Mouse (Mus musculus) heart, postnatal 0 days (tissue): ENCODE data around the gene Pde4d. TPM values are rescaled to one million over a fixed set of nuclear protein-coding genes. Genes with fewer than 3 reads are reported as not detected.

Source experiments
- ATAC-seq: fragments of 200-750 bp; cut with Nextera tagmentation; 2 replicates; pipeline ENCODE4 v1.8.0; 2017; ENCODE audit warnings: low read depth, moderate number of reproducible peaks, moderate library complexity; ENCODE audit not compliant: insufficient read depth
- DNase-seq: peaks from one replicate; pipeline ENCODE4 v3.0.0-alpha.2; 2016; ENCODE audit warnings: low spot score
- H3K27ac ChIP-seq: fragments of 300-500 bp; sonication (generic); 2 replicates; pipeline ENCODE4 v1.5.1; 2014; ENCODE audit warnings: low read depth, mild to moderate bottlenecking
- H3K27me3 ChIP-seq: fragments of 300-500 bp; sonication (generic); 2 replicates; pipeline ENCODE4 v1.6.1; 2014; ENCODE audit warnings: low read length, mixed read lengths; ENCODE audit not compliant: control insufficient read depth, insufficient read depth
- H3K36me3 ChIP-seq: fragments of 300-500 bp; sonication (generic); replicated peaks from 2 replicates; pipeline ENCODE4 v1.6.1; 2014; ENCODE audit warnings: low read length, mixed read lengths; ENCODE audit not compliant: control insufficient read depth, insufficient read depth
- H3K4me1 ChIP-seq: fragments of 300-500 bp; sonication (generic); 2 replicates; pipeline ENCODE4 v1.6.1; 2014; ENCODE audit warnings: antibody characterized with exemption; ENCODE audit not compliant: control insufficient read depth, insufficient read depth
- H3K4me2 ChIP-seq: fragments of 300-500 bp; sonication (generic); 2 replicates; pipeline ENCODE4 v1.6.1; 2014; ENCODE audit warnings: low read depth, mild to moderate bottlenecking, low read length, moderate library complexity
- H3K4me3 ChIP-seq: fragments of 300-500 bp; sonication (generic); 2 replicates; pipeline ENCODE4 v1.5.1; 2014; ENCODE audit warnings: low read depth, low read length
- H3K9ac ChIP-seq: fragments of 300-500 bp; sonication (generic); replicated peaks from 2 replicates; pipeline ENCODE4 v1.6.1; 2014; ENCODE audit warnings: low read depth, low read length, mixed read lengths
- H3K9me3 ChIP-seq: fragments of 300-500 bp; sonication (generic); replicated peaks from 2 replicates; pipeline ENCODE4 v1.6.1; 2016; ENCODE audit warnings: low read length; ENCODE audit not compliant: control insufficient read depth
- CTCF ChIP-seq: IDR thresholded peaks from 2 replicates; pipeline ENCODE4 v1.5.1; 2016; ENCODE audit warnings: antibody characterized with exemption, control low read depth, low read depth
- EP300 ChIP-seq: IDR thresholded peaks from 2 replicates; pipeline ENCODE4 v1.6.1; 2016; ENCODE audit warnings: antibody characterized with exemption, low read depth
- WGBS: fragments of 180-500 bp; shearing (Covaris S2); extraction: QIAGEN DNeasy Blood & Tissue Kit; methylation state at CpG from one replicate; pipeline ENCODE4 v1.1.7; 2014; 5-methylcytosine and 5-hydroxymethylcytosine counted together
- polyA plus RNA-seq: library from polyadenylated mRNA; unstranded; fragments of >200 nt; fragmentation: Nextera tagmentation; extraction: Ambion mirVana; gene quantifications from 2 replicates; pipeline ENCODE4 v1.2.1, GENCODE M21; 2015
- total RNA-seq: library from RNA; depleted of rRNA; stranded (reverse); fragments of >200 nt; gene quantifications from 2 replicates; pipeline ENCODE4 v1.2.3, GENCODE M21; 2014; ENCODE audit warnings: low replicate concordance

Pde4d gene
- total and polyA plus RNA-seq, 2 experiments from 2014 or later, result 21.9 to 58.0 TPM

DNA sequence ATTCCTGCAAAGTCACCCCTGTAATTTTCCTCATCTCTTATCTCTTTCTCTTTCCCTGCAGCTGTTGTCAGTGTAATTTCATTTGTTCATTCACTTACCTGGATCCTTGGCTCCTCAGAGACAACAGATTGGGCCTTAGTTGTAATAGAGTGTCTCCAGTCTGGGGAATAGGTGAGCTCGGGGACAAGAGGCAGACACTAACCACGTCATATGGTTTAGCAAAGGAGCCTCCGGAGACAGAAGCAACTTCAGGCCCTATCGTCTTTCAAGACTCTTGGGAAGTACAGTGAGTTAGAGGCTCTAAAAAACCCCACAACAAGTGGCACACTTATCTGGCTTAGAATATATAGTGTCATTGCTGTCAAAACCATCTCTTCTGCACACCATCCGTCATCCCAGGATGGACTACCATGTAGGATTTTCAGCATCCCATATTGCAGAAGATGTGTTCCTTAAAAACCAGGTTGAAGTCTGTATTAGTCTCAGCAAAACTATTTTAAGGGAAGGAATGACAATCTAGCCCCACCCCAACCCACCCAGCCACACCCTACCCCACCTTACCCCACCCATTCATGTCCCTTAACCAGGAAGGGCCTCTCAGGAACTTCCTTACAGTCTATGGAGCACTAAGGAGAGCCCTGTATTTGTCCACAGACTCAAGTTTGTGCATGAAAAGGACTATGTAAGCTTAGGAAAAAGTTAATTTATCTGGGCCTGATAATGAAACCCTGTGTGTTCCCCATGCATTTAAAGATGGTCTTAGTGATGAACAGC is 1356.6 kb downstream of the Pde4d start:
- no peak overlapping the region for H3K4me3 ChIP-seq
- WGBS, result 91% methylated on average over 5 of the region's 5 CpGs
- ATAC-seq (no peak), DNase-seq (no peak)
- no peaks in the 10 kb centered on the region for H3K4me1 ChIP-seq
- no peaks in the 10 kb centered on the region for H3K27me3 ChIP-seq
- no peak overlapping the region for H3K27ac ChIP-seq
- H3K36me3 ChIP-seq, result no peaks in the 10 kb centered on the region
- no peaks in the 10 kb centered on the region for H3K9me3 ChIP-seq
- no peak for TF ChIP-seq EP300
- TF ChIP-seq CTCF, result no peak
- no peak overlapping the region for H3K4me2 ChIP-seq
- no peak overlapping the region for H3K9ac ChIP-seq

GRCm38 (mm10) chr13:109807036-109807435 is 1357.3 kb downstream of the Pde4d start:
- WGBS, result 89% methylated on average over 2 of the region's 2 CpGs
- DNase-seq, result no peak
- no peak for TF ChIP-seq CTCF
- no peak for TF ChIP-seq EP300
- no peak overlapping the region for H3K4me3 ChIP-seq
- no peaks in the 10 kb centered on the region for H3K27me3 ChIP-seq
- no peak overlapping the region for H3K9ac ChIP-seq
- no peak overlapping the region for H3K4me2 ChIP-seq
- no peaks in the 10 kb centered on the region for H3K36me3 ChIP-seq
- ATAC-seq, result no peak
- no peaks in the 10 kb centered on the region for H3K4me1 ChIP-seq
- no peak overlapping the region for H3K27ac ChIP-seq
- no peaks in the 10 kb centered on the region for H3K9me3 ChIP-seq

DNA sequence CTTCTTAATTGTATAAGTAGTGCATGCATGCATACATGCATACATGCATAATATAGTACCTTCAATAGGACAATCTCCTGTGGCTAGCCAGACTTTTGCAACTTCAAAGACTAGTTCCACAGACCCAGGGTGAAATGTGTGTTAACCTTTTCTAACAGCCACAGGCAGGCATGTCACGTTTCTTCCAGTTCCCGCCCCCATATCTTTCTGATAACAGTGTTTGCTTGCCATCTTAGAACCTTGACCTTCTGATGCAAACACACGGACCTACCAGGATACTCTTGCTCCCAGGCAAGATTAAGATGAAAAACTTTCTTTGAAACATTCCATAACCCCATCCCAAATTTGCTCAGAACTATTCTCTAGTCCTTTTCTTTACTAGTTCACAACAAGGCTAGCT is 1357.7 kb downstream of the Pde4d start:
- Histone ChIP-seq H3K4me3 (no peak overlapping the region), H3K27me3 (no peaks in the 10 kb centered on the region), H3K36me3 (no peaks in the 10 kb centered on the region), H3K9ac (no peak overlapping the region), H3K4me1 (no peaks in the 10 kb centered on the region), H3K9me3 (no peaks in the 10 kb centered on the region), H3K4me2 (no peak overlapping the region), H3K27ac (no peak overlapping the region)
- ATAC-seq (no peak), DNase-seq (no peak)
- TF ChIP-seq EP300, result no peak
- TF ChIP-seq CTCF, result no peak
- WGBS, result 19% methylated on average over 3 of the region's 3 CpGs

DNA sequence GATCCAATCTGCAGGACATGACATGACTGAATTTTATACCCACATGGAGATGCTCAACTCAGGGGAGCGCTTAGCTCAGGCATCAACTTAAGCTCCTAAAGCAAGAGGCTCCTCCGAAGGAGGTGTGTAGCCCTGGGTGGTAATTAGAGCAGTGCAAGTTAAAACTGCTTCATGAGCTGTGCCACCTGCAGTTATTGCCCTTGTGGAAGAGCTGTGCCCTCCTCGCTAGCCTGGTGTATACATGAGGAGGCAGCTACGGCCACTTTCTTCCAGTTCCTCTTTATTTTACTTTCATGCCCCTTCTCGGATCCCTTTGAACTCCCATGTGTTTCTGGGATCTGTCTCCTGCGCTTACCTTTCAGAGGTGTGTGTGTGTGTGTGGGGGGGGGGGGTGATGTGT is 1358.3 kb downstream of the Pde4d start:
- H3K27ac ChIP-seq, result no peak overlapping the region
- H3K4me1 ChIP-seq, result no peaks in the 10 kb centered on the region
- no peaks in the 10 kb centered on the region for H3K36me3 ChIP-seq
- no peak overlapping the region for H3K9ac ChIP-seq
- DNase-seq, result no peak
- no peak for ATAC-seq
- no peak overlapping the region for H3K4me3 ChIP-seq
- 80% methylated on average over 6 of the region's 6 CpGs for WGBS
- no peak overlapping the region for H3K4me2 ChIP-seq
- TF ChIP-seq EP300, result no peak
- TF ChIP-seq CTCF, result no peak
- H3K27me3 ChIP-seq, result no peaks in the 10 kb centered on the region
- no peaks in the 10 kb centered on the region for H3K9me3 ChIP-seq

- ATAC-seq (no peak), DNase-seq (no peak)
- TF ChIP-seq EP300 (no peak), CTCF (no peak)
- Histone ChIP-seq H3K4me2 (no peak overlapping the region), H3K27ac (no peak overlapping the region), H3K4me1 (no peaks in the 10 kb centered on the region), H3K36me3 (no peaks in the 10 kb centered on the region), H3K9me3 (no peaks in the 10 kb centered on the region), H3K9ac (no peak overlapping the region), H3K27me3 (no peaks in the 10 kb centered on the region), H3K4me3 (no peak overlapping the region)
- WGBS, result 87% methylated on average over 6 of the region's 7 CpGs
These were observed 1359.2 kb downstream of the Pde4d start for GRCm38 (mm10) chr13:109808946-109809345.

- Histone ChIP-seq H3K4me1 (no peaks in the 10 kb centered on the region), H3K36me3 (no peaks in the 10 kb centered on the region), H3K9ac (no peak overlapping the region), H3K9me3 (no peaks in the 10 kb centered on the region), H3K4me2 (no peak overlapping the region), H3K27ac (no peak overlapping the region), H3K4me3 (no peak overlapping the region), H3K27me3 (no peaks in the 10 kb centered on the region)
- DNase-seq (no peak), ATAC-seq (no peak)
- TF ChIP-seq CTCF (no peak), EP300 (no peak)
- 83% methylated on average over 4 of the region's 4 CpGs for WGBS
These were observed 1359.9 kb downstream of the Pde4d start for GRCm38 (mm10) chr13:109809646-109810045.
